Mouse (Mus musculus) forebrain, embryonic 12.5 days (tissue): ENCODE data around the gene Ormdl3. TPM values are rescaled to one million over a fixed set of nuclear protein-coding genes. Genes with fewer than 3 reads are reported as not detected.

Source experiments
- ATAC-seq: fragments of 200-750 bp; cut with Nextera tagmentation; 2 replicates; pipeline ENCODE4 v1.8.0; 2017; ENCODE audit warnings: moderate TSS enrichment; ENCODE audit not compliant: low FRiP score
- H3K27ac ChIP-seq: fragments of 300-500 bp; sonication (generic); 2 replicates; pipeline ENCODE4 v1.5.1; 2016; ENCODE audit warnings: mild to moderate bottlenecking
- H3K27me3 ChIP-seq: fragments of 300-500 bp; sonication (generic); 2 replicates; pipeline ENCODE4 v1.6.1; 2016; ENCODE audit warnings: mild to moderate bottlenecking
- H3K36me3 ChIP-seq: fragments of 300-500 bp; sonication (generic); replicated peaks from 2 replicates; pipeline ENCODE4 v1.6.1; 2016; ENCODE audit warnings: mild to moderate bottlenecking
- H3K4me1 ChIP-seq: fragments of 300-500 bp; sonication (generic); 2 replicates; pipeline ENCODE4 v1.6.1; 2016
- H3K4me2 ChIP-seq: fragments of 300-500 bp; sonication (generic); 2 replicates; pipeline ENCODE4 v1.6.1; 2016; ENCODE audit warnings: mild to moderate bottlenecking, moderate library complexity
- H3K4me3 ChIP-seq: fragments of 300-500 bp; sonication (generic); replicated peaks from 2 replicates; pipeline ENCODE4 v1.5.1; 2016; ENCODE audit warnings: mild to moderate bottlenecking
- H3K9ac ChIP-seq: fragments of 300-500 bp; sonication (generic); 2 replicates; pipeline ENCODE4 v1.6.1; 2016; ENCODE audit warnings: mild to moderate bottlenecking
- H3K9me3 ChIP-seq: fragments of 300-500 bp; sonication (generic); 2 replicates; pipeline ENCODE4 v1.6.1; 2016
- WGBS: fragments of 180-500 bp; shearing (Covaris S2); methylation state at CpG from one replicate; pipeline ENCODE4 v1.1.7; 2016; 5-methylcytosine and 5-hydroxymethylcytosine counted together
- polyA plus RNA-seq: library from polyadenylated mRNA; unstranded; fragments of >200 nt; fragmentation: Nextera tagmentation; extraction: Ambion mirVana; gene quantifications from 2 replicates; pipeline ENCODE4 v1.2.1, GENCODE M21; 2016

Ormdl3 gene
- polyA plus RNA-seq, 1 experiment from 2014 or later: 67.4 TPM

DNA sequence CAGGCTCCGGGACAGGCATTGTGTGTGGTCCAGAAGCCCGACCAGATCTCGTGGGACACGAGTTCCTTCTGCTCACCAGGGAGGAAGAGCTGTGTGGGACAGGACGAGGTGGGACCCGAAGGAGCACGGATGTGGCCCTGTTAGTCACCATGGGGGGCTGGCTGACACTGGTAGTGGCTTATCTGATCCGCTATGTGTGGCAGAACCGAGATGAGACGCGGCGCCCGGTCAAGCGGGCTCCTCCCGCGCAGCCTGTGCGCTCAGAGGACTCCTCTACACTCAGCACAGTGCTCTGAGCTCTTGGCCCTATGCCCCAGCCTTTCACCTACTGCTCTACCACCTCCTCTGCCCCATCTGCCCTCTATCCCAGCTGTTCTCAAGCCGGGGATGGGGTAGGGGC, 12.1 kb upstream of the Ormdl3 start:
- no peaks in the 10 kb centered on the region for H3K36me3 ChIP-seq
- 32% methylated on average over 18 of the region's 18 CpGs for WGBS
- no peak for ATAC-seq
- H3K27ac ChIP-seq: no peak overlapping the region
- H3K27me3 ChIP-seq: peaks cover 38% of the 10 kb centered on the region
- peak overlapping the region; percentile 25; the same call in 1 of the 2 replicates for H3K9ac ChIP-seq
- no peak overlapping the region for H3K4me3 ChIP-seq
- no peaks in the 10 kb centered on the region for H3K9me3 ChIP-seq
- H3K4me1 ChIP-seq: peaks cover 8% of the 10 kb centered on the region
- H3K4me2 ChIP-seq: no peak overlapping the region

DNA sequence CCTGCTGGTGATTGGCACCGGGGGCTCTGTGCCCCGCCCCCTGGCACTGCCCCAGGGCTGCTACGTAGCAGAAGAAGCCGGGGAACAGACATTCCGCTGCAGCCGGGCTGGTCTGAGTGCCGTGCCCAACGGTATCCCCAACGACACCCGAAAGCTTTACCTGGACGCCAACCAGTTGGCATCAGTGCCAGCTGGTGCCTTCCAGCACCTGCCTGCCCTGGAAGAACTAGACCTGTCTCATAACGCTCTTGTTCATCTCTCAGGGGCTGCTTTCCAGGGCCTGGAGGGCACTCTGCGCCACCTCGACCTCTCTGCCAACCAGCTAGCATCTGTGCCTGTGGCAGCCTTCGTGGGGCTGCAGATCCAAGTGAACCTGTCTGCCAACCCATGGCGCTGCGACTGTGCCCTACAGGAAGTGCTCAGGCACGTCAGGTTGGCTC, 11.7 kb upstream of the Ormdl3 start:
- Histone ChIP-seq H3K36me3 (no peaks in the 10 kb centered on the region), H3K4me1 (peaks cover 8% of the 10 kb centered on the region), H3K4me2 (no peak overlapping the region), H3K9me3 (no peaks in the 10 kb centered on the region), H3K27me3 (peaks cover 38% of the 10 kb centered on the region), H3K9ac (peak overlapping the region; percentile 25; the same call in 1 of the 2 replicates), H3K4me3 (no peak overlapping the region), H3K27ac (no peak overlapping the region)
- ATAC-seq: no peak
- WGBS: 66% methylated on average over 18 of the region's 18 CpGs

DNA sequence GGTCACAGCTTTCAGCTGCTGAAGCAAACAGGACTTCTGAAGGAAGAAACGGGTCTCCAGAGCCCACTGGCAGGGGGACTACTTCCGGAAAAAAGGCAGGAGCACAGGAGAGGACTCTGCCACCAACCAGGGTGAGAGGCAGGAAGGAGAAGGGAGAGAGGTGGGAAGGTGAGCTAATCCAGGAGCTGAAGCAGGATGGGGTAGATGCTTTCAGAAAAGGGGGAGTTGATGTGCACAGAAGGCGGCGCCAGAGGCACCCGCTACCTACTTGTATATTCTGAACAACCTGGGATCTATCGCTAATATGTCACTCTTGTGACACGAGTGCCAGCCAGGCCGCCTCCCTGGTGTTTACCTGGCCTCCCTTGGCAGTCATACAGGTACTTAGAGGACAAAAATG, 10.8 kb upstream of the Ormdl3 start, which contains the start of gene Lrrc3c:
Gene Lrrc3c, plus strand, starts transcription at position 301 of the 400 bp plus-strand sequence.
- H3K36me3 ChIP-seq: no peaks in the 10 kb centered on the region
- ATAC-seq: no peak
- H3K27me3 ChIP-seq: peaks cover 34% of the 10 kb centered on the region
- 91% methylated on average over 8 of the region's 8 CpGs for WGBS
- H3K4me3 ChIP-seq: no peak within 1 kb of the TSS
- no peak within 1 kb of the TSS for H3K4me2 ChIP-seq
- H3K9ac ChIP-seq: peak within 1 kb of the TSS; percentile 25; the same call in 1 of the 2 replicates
- peaks cover 8% of the 10 kb centered on the region for H3K4me1 ChIP-seq
- H3K27ac ChIP-seq: no peak within 1 kb of the TSS
- H3K9me3 ChIP-seq: no peaks in the 10 kb centered on the region

DNA sequence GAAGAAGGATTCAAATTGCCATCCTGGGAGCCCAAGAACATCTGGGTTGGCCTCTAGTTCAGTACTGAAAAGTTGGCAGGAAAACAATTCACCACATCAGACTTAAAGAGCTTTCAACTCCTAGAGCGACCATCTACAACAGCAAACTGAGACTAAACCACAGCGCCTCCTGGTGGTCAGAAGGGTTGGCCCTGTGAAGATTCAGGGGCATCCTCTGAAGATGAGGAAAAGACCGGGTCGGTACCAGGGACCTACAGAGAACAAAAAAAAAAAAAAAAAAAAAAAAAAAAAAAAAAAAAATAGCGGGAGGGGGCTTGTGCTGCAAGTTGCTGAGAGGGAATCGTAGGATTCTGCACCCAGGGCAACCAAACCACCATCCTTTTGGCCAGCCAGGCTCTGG, 10.2 kb upstream of the Ormdl3 start:
- 38% methylated on average over 5 of the region's 6 CpGs for WGBS
- H3K4me2 ChIP-seq: no peak overlapping the region

DNA sequence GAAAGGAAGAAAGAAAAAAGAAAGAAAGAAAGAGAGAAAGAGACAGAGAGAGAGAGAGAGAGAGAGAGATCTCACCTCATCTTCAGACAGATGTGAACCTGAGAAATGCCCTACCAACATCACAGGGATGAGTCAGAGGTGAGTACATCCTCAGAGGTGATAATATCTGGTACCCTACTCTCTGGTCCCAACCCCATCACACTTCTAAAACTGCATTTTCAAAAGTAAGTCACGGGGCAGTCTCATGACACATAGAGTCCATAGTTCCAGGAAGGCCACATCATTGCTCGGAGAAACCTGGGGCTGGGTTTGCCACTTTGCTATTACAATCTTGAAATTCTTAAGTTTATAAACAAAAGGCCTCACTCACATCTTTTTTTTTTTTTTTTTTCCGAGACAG, 8.8 kb upstream of the Ormdl3 start:
- peaks cover 34% of the 10 kb centered on the region for H3K27me3 ChIP-seq
- 80% methylated on average over 3 of the region's 3 CpGs for WGBS
- H3K9ac ChIP-seq: no peak overlapping the region
- ATAC-seq: no peak
- H3K4me2 ChIP-seq: no peak overlapping the region
- no peak overlapping the region for H3K27ac ChIP-seq
- no peaks in the 10 kb centered on the region for H3K4me1 ChIP-seq
- no peaks in the 10 kb centered on the region for H3K9me3 ChIP-seq
- no peak overlapping the region for H3K4me3 ChIP-seq
- no peaks in the 10 kb centered on the region for H3K36me3 ChIP-seq

More for the DNA sequence above, 10.2 kb upstream of the Ormdl3 start:
- no peak overlapping the region for H3K4me3 ChIP-seq
- no peaks in the 10 kb centered on the region for H3K9me3 ChIP-seq
- H3K9ac ChIP-seq: no peak overlapping the region
- peaks cover 37% of the 10 kb centered on the region for H3K27me3 ChIP-seq
- H3K4me1 ChIP-seq: peaks cover 5% of the 10 kb centered on the region
- no peaks in the 10 kb centered on the region for H3K36me3 ChIP-seq
- H3K27ac ChIP-seq: no peak overlapping the region
- no peak for ATAC-seq

DNA sequence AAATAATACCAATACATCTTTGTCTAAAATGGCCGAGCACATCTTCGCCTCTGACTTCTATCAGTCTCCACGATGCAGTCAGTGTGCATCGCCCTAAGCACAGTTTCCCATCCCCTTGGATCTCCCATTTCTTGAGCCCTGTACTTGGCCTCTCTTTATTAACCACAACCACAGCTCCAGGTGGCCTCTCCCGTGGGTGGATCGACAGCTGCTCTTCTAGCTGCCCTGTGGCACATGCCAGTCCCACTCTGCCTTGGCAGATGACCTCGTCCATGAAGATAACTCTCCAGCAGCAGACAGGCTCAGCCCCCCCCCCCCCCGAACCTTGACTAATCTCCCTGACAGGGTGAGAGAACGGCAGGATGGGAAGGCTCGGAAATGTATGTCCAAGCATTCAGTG, 8.3 kb upstream of the Ormdl3 start:
- no peak overlapping the region for H3K4me3 ChIP-seq

DNA sequence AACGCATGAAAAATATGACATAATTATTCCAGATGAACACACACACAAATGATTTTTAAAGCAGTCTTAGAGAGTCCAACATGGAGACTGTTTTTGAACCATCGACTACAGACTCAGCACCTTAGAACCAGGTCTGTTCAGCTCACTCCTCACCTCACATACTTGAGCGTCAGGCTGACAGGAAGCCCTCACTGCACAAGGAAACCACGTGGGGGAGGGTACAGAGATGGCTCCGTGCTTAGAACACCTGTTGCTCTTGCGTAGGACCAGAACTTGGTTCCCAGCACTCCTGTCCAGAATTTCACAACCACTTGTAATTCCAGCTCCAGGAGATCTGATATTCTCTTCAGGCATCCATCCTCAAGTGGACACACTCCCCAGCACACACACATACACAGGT, 7.9 kb upstream of the Ormdl3 start:
- no peaks in the 10 kb centered on the region for H3K36me3 ChIP-seq
- no peaks in the 10 kb centered on the region for H3K4me1 ChIP-seq
- no peak overlapping the region for H3K4me2 ChIP-seq
- H3K4me3 ChIP-seq: no peak overlapping the region
- no peaks in the 10 kb centered on the region for H3K9me3 ChIP-seq
- 77% methylated on average over 6 of the region's 6 CpGs for WGBS
- H3K27me3 ChIP-seq: peaks cover 26% of the 10 kb centered on the region
- no peak for ATAC-seq
- H3K27ac ChIP-seq: no peak overlapping the region
- H3K9ac ChIP-seq: no peak overlapping the region

More for the DNA sequence above, 8.3 kb upstream of the Ormdl3 start:
- Histone ChIP-seq H3K9me3 (no peaks in the 10 kb centered on the region), H3K36me3 (no peaks in the 10 kb centered on the region), H3K27me3 (peaks cover 30% of the 10 kb centered on the region), H3K4me2 (no peak overlapping the region), H3K9ac (no peak overlapping the region), H3K4me1 (no peaks in the 10 kb centered on the region), H3K27ac (no peak overlapping the region)
- 86% methylated on average over 10 of the region's 10 CpGs for WGBS
- ATAC-seq: no peak

DNA sequence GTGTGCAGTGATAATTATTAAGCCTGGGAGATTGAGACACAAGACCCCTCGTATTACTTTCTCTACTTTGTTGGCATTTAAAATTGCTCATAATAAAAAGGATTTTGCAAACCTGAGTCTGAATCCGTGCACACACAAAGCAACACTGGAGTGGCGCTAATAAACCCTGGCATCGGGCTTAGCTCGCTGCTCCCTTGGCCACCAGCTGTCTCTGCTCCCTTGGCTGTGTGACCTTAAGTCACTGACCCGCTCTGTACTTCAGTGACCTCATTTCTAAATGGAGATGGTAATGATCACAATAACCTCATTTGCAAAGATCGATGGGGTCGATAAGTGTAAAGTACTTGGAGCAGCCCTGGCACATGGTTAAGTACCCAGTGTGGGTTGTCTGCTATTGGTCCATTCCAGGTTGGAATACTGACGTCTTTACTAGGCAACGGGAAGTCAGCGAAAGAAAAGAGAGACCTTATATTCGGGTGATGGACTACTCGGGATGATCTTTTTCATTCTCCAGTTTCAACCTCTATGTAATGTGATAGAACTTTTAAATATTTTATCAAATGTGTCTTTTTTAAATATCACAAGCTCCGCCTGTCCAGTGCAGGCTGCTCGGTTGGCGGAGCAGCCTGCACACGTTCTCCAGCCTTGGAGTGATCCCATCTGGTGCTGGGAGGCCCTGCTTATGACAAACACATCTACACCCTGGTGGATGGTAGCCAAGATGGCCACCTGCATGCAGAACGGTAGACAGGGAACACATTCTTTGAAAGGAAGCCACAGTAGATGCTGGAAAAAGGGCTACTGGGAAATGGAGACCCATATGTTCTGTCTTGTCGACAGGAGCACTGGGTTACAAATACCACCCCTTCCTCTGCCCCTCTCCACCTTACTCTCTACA, 3.6 kb upstream of the Ormdl3 start:
- H3K27me3 ChIP-seq: peaks cover 12% of the 10 kb centered on the region; the same call in 1 of the 2 replicates
- H3K27ac ChIP-seq: no peak overlapping the region
- no peak overlapping the region for H3K9ac ChIP-seq
- WGBS: 81% methylated on average over 19 of the region's 19 CpGs
- no peak overlapping the region for H3K4me2 ChIP-seq
- H3K4me3 ChIP-seq: no peak overlapping the region
- H3K9me3 ChIP-seq: no peaks in the 10 kb centered on the region
- no peak for ATAC-seq
- peaks cover 20% of the 10 kb centered on the region for H3K4me1 ChIP-seq
- no peaks in the 10 kb centered on the region for H3K36me3 ChIP-seq

DNA sequence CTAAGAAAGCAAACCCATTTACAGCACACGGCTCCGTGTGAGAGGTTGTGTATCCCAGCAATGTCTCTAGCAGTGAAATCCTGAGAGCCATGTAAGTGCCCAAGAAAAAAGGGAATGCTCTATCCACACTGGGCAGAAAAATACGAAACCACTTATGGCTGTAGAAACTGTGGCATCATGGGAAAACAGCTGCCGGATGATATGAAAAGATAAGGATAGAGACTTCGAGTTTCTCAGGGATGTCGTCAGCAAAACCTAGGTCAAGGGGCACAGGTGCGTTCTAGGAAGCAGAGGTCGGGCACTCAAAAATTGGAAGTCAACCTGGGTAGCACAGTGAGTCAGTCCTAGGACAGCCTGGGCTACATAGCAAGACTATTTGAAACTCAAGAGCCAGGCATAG, 2.1 kb upstream of the Ormdl3 start:
- Histone ChIP-seq H3K27me3 (peaks cover 12% of the 10 kb centered on the region; the same call in 1 of the 2 replicates), H3K4me2 (no peak overlapping the region), H3K9me3 (no peaks in the 10 kb centered on the region), H3K36me3 (no peaks in the 10 kb centered on the region), H3K4me1 (peaks cover 33% of the 10 kb centered on the region), H3K27ac (no peak overlapping the region), H3K4me3 (no peak overlapping the region), H3K9ac (no peak overlapping the region)
- 85% methylated on average over 8 of the region's 8 CpGs for WGBS
- ATAC-seq: no peak

DNA sequence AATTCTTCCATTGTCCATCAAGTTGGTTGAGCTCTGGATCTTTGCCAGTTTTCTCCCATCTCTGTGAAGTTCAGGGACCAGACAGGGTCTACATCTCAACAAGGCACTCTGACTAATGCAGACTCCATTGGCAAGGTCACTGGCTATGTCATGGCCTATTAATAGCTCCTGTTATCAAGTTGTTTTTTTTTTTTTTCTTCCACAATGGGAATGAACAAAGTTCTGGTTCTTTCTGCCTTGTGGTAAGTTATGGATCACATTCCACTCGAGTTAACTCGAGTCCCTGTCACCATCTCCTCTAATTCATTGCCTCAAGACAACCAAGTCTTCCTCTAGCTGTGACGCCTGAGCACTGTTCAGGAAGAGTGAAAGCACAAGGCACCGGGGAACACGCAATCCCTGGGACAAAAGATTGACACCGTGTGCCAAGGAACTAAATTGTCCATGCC, 1.7 kb upstream of the Ormdl3 start:
- Histone ChIP-seq H3K4me3 (no peak overlapping the region), H3K36me3 (peaks cover 3% of the 10 kb centered on the region; the same call in 1 of the 2 replicates), H3K27ac (no peak overlapping the region), H3K9ac (no peak overlapping the region), H3K4me2 (no peak overlapping the region), H3K9me3 (no peaks in the 10 kb centered on the region), H3K27me3 (peaks cover 12% of the 10 kb centered on the region; the same call in 1 of the 2 replicates), H3K4me1 (peaks cover 33% of the 10 kb centered on the region)
- WGBS: 69% methylated on average over 6 of the region's 6 CpGs
- ATAC-seq: no peak

DNA sequence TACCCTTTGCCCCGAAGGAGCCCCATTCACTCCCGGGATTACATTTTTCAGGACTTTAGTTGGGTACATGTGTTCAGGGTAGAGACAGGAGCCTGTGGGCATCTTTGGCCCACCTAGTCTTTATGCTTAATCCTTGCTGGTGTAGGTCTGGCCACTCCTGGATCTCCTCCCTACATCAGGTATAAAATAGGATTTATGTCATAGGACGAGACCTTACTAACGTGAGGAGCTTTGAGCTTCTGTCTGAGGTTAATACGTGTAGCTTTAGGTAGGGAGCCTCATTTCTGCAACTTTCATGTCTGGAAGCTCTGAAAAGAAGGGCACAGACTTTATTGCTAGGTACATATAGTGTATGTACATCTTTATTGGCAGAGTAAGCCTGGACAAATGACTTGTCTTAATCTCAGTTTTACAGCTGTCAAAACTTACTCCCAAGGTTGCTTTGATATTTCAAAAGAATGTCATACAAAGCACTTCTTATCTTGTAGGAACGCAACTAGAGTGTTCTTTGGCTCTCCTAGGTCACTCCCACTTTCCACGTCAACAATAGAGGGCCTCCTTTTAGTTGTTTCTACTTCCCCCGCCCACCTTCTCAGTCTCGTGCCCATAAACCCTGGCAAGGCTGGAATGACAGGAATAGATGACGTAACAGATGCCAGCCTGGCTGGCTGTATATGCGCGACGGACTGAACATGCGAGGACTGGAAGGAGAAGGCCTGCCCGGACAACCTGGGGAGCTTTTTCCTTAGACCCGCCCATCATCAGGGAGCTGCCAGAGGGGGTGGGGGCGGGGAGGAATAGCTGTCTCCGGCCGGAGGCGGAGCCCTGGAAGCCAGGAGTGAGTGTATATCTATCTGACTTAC, 747 bp upstream of the Ormdl3 start:
- Histone ChIP-seq H3K9me3 (no peaks in the 10 kb centered on the region), H3K36me3 (peaks cover 13% of the 10 kb centered on the region), H3K4me3 (peak overlapping the region; percentile 77), H3K27me3 (peaks cover 12% of the 10 kb centered on the region; the same call in 1 of the 2 replicates), H3K4me2 (peak overlapping the region; percentile 88), H3K9ac (peak overlapping the region; percentile 84), H3K4me1 (peaks cover 33% of the 10 kb centered on the region), H3K27ac (peak overlapping the region; percentile 86; the same call in 1 of the 2 replicates)
- WGBS: 5% methylated on average over 20 of the region's 20 CpGs
- ATAC-seq: peak; percentile 12; the same call in 1 of the 2 replicates
